Mouse (Mus musculus) layer of hippocampus, postnatal 14 days (tissue): ENCODE results near the gene Tdrd12. TPM values are rescaled to one million over a fixed set of nuclear protein-coding genes. Genes with fewer than 3 reads are reported as not detected.

Source experiments
- DNase-seq, 2 experiments: peaks; one replicate each; pipeline ENCODE4 v3.0.0; 2021 to 2022; ENCODE audit warnings: low spot score in 2 of 2, mixed read lengths in 1 of 2
- total RNA-seq, 2 experiments: library from RNA; stranded (reverse); gene quantifications; 2 replicates each; pipeline ENCODE4 v1.2.3; 2021

Gene Tdrd12
- total RNA-seq, 2 experiments from 2014 or later = 0.46 to 1.3 TPM

DNA sequence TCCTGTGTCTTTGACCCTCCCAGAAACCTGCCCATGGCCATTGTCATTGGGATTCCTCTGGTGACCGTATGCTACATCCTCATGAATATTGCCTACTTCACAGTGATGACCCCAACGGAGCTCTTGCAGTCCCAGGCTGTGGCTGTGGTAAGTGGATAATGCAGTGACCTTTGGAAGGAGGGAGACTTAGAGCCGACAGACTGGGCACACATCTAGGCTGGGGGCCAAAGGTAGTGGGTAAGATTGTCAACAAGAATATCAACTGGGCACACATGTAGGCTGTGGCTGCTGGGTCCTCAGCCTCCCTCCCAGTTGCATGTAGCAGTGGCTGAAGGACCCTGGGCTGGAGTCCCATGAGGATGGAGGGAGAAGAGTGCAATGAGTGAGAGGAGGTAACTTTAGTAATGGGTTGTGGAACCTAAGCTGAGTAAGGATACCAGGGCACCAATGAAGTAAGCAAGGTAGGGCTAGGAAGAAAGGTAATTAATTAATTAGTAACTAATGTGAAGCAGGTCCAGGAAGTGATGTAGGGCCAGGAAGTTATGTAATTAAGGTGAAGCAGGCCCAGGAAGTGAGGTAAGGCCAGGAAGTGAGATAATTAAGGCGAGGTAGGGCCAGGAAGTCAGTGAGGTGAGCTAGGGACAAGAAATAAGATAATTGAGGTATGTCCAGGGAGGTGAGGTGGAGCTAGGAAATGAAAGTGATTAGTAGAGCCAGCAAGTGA, 81.3 kb downstream of the Tdrd12 start:
- no peak for DNase-seq

DNA sequence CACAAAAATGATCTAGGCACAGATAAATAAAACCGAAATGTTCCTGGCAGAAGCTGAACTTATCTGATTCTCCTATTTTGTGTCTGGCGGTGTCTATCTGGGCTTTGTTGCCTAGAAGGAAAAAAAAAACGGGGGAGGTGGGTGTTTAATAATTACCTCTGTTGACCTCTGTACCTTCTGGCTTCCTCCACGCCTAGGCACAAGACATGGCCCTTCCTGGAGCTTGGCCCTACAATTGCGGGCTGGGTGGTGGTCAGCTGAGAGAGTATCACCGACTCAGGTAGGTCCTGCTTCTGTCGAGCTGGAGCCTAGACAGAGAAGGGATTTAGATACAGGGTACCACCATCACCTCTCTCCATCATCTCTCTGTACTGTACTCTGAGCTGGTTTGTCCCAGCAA, 88.7 kb downstream of the Tdrd12 start:
- no peak for DNase-seq

DNA sequence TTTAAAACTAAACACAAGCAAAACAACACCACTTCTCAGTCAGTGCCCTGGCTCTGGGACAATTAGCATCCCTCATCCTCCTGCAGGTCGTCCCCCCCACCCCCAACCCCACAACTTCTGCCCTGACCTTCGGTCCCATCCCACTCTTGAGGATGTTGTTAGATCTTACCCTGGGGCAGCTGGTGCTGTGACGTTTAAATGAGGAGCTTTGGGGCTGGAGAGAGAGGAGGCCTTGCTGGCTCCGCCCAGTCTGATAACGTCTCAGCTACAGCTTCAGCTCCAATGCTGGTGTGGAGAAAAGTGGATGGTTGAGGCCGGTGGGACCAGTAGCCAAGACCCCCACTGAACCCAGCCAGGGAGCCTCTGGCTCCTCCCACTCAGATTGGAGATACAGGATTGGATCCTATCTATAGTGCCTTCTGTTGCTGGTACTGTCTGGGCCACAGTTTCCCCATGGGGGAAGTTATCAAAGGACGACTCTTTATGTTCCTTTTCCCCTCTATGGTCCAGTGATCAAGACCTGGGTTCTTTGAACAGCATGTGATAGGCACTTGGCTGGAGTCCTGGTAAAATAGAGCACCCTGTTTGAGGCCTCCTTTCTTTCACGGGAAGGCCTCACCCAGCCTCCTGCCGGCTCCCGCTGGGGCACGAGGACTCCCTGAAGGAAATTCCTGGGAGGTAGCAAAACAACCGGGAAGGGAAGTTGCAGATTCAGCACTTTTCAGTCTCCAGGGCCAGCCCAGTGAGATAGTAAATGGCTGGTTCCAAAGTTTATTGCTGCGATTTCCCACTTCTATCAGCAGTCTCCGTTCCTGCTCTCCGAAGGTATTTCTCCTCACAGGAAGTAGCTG, 89.3 kb downstream of the Tdrd12 start, which contains the start of gene Slc7a9:
TSS of gene Slc7a9 (plus strand) at position 801 of the 851 bp plus-strand sequence.
- DNase-seq = no peak

GRCm38 (mm10) chr7:35447501-35447900, 90.0 kb downstream of the Tdrd12 start:
- DNase-seq = no peak

- DNase-seq = no peak
Measured at GRCm38 (mm10) chr7:35435266-35435665, 102.3 kb downstream of the Tdrd12 start.

- DNase-seq = no peak
Measured at GRCm38 (mm10) chr7:35428146-35428545, 109.4 kb downstream of the Tdrd12 start.

DNA sequence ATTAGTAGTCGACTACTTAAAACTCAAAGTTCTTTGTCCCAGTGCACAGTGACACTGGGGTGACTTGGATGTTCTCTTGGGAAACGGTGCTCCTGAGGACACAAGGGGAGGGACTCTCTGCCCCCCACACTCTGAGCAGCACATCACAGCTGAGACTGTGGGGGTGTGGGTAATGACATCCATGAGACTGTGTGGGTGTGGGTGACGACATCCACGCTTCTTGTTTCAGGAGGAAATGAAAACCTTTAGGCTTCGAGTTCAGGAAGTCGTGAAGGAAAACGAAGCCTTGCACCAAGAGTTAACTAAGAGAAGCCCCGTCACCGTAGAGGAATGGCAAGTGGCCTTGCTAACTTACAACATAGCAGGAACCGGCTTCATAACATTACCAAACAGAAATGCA, 114.5 kb downstream of the Tdrd12 start:
- DNase-seq = no peak

Other genes with a start within 250 kb of the Tdrd12 start
- 10 to 100 TPM; 24.3 to 25.9 TPM for gene Gpatch1, start 219.3 kb downstream of the Tdrd12 start, total RNA-seq
- 1 to 10 TPM; 2.8 to 3.8 TPM for gene Rhpn2, start 203.6 kb downstream of the Tdrd12 start, total RNA-seq
- gene Faap24, start 140.9 kb downstream of the Tdrd12 start, total RNA-seq = 1 to 10 TPM; 7.1 to 7.2 TPM
- gene Cep89, start 140.7 kb downstream of the Tdrd12 start, total RNA-seq = 10 to 100 TPM; 19.4 to 20.5 TPM
- not detected for gene Slc7a9, start 88.9 kb downstream of the Tdrd12 start, total RNA-seq
- 10 to 100 TPM; 72.3 to 72.4 TPM for gene Nudt19, start 18.6 kb upstream of the Tdrd12 start, total RNA-seq
- under 1 TPM; 0.51 to 0.52 TPM for gene Rgs9bp, start 47.8 kb upstream of the Tdrd12 start, total RNA-seq
- gene Ankrd27, start 48.5 kb upstream of the Tdrd12 start, total RNA-seq = 10 to 100 TPM; 42.8 to 46.7 TPM
- gene Pdcd5, start 109.8 kb upstream of the Tdrd12 start, total RNA-seq = 10 to 100 TPM; 83.5 to 87.2 TPM
- gene Dpy19l3, start 216.7 kb upstream of the Tdrd12 start, total RNA-seq = 10 to 100 TPM; 70.9 to 71.6 TPM